Mouse (Mus musculus) midbrain, embryonic 15.5 days (tissue): ENCODE data around the gene Pxylp1. TPM values are rescaled to one million over a fixed set of nuclear protein-coding genes. Genes with fewer than 3 reads are reported as not detected.
A peak's percentile ranks its signal among the peaks of the same experiment; 100 is the strongest.

Experiments used
- ATAC-seq: fragments of 200-750 bp; cut with Nextera tagmentation; replicated peaks from 2 replicates; pipeline ENCODE4 v1.8.0; 2017; ENCODE audit warnings: moderate TSS enrichment
- H3K27ac ChIP-seq: fragments of 300-500 bp; sonication (generic); 2 replicates; pipeline ENCODE4 v1.5.1; 2015; ENCODE audit warnings: mild to moderate bottlenecking, inconsistent platforms
- H3K27me3 ChIP-seq: fragments of 300-500 bp; sonication (generic); replicated peaks from 2 replicates; pipeline ENCODE4 v1.6.1; 2015; ENCODE audit warnings: inconsistent platforms
- H3K36me3 ChIP-seq: fragments of 300-500 bp; sonication (generic); replicated peaks from 2 replicates; pipeline ENCODE4 v1.6.1; 2015; ENCODE audit warnings: inconsistent platforms
- H3K4me1 ChIP-seq: fragments of 300-500 bp; sonication (generic); 2 replicates; pipeline ENCODE4 v1.6.1; 2015; ENCODE audit warnings: inconsistent platforms
- H3K4me2 ChIP-seq: fragments of 300-500 bp; sonication (generic); 2 replicates; pipeline ENCODE4 v1.6.1; 2015; ENCODE audit warnings: inconsistent platforms, mild to moderate bottlenecking, moderate library complexity
- H3K4me3 ChIP-seq: fragments of 300-500 bp; sonication (generic); 2 replicates; pipeline ENCODE4 v1.5.1; 2015; ENCODE audit warnings: mild to moderate bottlenecking, inconsistent platforms
- H3K9ac ChIP-seq: fragments of 300-500 bp; sonication (generic); 2 replicates; pipeline ENCODE4 v1.6.1; 2015; ENCODE audit warnings: mild to moderate bottlenecking, inconsistent platforms
- H3K9me3 ChIP-seq: fragments of 300-500 bp; sonication (generic); 2 replicates; pipeline ENCODE4 v1.6.1; 2016; ENCODE audit warnings: inconsistent platforms
- WGBS: fragments of 180-500 bp; shearing (Covaris S2); methylation state at CpG from one replicate; pipeline ENCODE4 v1.1.7; 2015; ENCODE audit warnings: mixed read lengths; 5-methylcytosine and 5-hydroxymethylcytosine counted together
- polyA plus RNA-seq: library from polyadenylated mRNA; unstranded; fragments of >200 nt; fragmentation: Nextera tagmentation; extraction: Ambion mirVana; gene quantifications from 2 replicates; pipeline ENCODE4 v1.2.1, GENCODE M21; 2015

The Pxylp1 gene
- polyA plus RNA-seq, 1 experiment from 2014 or later = 42.4 TPM

DNA sequence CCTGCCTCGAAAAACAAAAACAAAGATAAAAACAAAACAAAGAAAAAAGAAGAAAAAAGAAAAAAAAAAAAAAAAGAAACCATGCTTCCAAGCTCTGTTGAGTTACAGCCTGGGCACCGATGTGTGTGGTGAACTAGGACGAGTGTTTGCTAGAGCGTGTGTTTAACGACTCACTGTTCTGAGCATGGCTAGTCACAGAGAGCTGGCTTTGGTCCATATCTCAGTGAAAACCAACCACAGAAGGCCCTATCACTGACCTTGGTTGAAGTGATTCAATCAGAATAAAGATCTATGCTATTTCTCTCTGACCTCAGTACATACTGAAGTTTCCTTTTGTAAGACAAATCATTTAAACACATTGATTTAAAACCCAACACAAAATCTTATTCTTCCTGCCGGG lies 23.9 kb downstream of the Pxylp1 start:
- ATAC-seq = no peak
- Histone ChIP-seq H3K4me1 (peaks cover 17% of the 10 kb centered on the region), H3K4me3 (no peak overlapping the region), H3K9ac (no peak overlapping the region), H3K4me2 (no peak overlapping the region), H3K27me3 (no peaks in the 10 kb centered on the region), H3K27ac (no peak overlapping the region), H3K36me3 (no peaks in the 10 kb centered on the region), H3K9me3 (no peaks in the 10 kb centered on the region)
- WGBS = 87% methylated on average over 6 of the region's 6 CpGs

DNA sequence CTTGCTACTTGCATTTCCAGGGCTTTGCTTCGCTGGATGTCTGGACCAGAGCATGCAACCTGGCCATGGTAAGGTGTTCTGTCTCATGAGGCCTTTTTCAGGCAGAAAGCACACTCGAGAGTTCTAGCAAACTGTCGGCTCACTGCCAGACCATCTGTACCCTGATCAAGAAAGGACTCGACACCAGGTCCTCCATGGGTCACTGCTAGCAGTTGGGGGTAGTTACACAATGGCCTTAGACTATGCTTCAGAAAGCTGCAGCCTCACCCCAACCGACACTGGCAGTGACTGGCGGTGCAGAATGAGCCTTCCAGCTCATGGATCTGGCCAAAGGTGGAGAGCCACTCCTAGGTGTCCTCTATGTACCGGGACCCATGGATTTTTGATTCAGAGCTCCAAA lies 25.3 kb downstream of the Pxylp1 start:
- WGBS = 39% methylated on average over 7 of the region's 7 CpGs
- no peaks in the 10 kb centered on the region for H3K36me3 ChIP-seq
- no peaks in the 10 kb centered on the region for H3K27me3 ChIP-seq
- H3K9ac ChIP-seq = no peak overlapping the region
- H3K9me3 ChIP-seq = no peaks in the 10 kb centered on the region
- H3K4me1 ChIP-seq = peaks cover 17% of the 10 kb centered on the region
- H3K4me2 ChIP-seq = no peak overlapping the region
- no peak for ATAC-seq
- no peak overlapping the region for H3K4me3 ChIP-seq
- no peak overlapping the region for H3K27ac ChIP-seq

DNA sequence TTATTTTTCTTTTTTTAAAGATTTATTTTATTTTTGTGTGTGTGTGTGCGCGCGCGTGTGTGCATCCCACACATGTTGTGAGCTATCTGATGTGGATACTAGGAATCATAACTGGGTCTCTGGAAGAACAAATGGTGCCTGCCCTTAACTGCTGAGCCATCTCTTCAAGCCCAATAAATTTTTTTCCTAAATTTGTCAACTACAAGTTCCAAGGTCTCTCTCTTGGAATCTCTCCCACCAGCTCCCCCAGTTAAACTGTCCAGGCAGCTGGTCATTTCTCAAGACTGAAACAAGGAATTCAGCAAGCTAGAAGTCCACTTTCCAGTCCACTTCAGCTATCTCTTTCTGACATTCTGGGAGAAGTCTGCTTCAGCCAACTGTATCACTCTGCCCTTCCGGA lies 26.3 kb downstream of the Pxylp1 start:
- Histone ChIP-seq H3K27me3 (no peaks in the 10 kb centered on the region), H3K9me3 (no peaks in the 10 kb centered on the region), H3K36me3 (no peaks in the 10 kb centered on the region), H3K9ac (no peak overlapping the region), H3K4me1 (peaks cover 23% of the 10 kb centered on the region), H3K4me3 (no peak overlapping the region), H3K27ac (peak overlapping the region; percentile 39; the same call in 1 of the 2 replicates), H3K4me2 (no peak overlapping the region)
- WGBS = 98% methylated on average over 5 of the region's 5 CpGs
- ATAC-seq = no peak

DNA sequence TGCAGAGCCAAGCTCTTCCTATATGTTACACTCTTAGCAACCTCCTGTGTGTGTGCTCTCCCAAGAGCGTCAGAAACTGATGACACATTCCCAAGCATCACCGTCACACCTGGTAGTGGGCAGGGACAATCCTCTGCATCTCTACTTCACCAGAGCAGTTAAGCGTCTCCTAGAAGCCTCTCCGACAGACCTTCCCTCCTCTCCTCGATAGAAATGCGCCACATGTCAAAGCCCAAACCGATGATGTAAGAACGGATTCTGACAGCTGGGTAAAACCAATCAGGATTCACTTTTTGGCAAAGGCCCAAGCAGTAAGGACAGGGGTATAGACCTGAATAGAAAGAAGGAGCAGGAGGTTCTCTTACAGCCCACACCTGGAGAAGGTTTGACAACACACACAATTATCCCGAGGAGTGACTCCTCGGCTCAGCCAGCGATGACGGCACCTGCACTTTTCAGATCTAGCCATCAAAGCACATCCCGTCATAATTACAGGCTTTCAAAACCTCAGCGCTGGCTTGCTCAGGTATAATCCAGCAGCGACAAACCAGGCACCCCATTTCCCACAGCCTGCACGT lies 26.9 kb downstream of the Pxylp1 start:
- H3K27me3 ChIP-seq = no peaks in the 10 kb centered on the region
- ATAC-seq = peak; percentile 81
- peak overlapping the region; percentile 27 for H3K4me2 ChIP-seq
- peaks cover 25% of the 10 kb centered on the region for H3K4me1 ChIP-seq
- H3K27ac ChIP-seq = peak overlapping the region; percentile 66
- no peak overlapping the region for H3K9ac ChIP-seq
- WGBS = 51% methylated on average over 16 of the region's 16 CpGs
- no peak overlapping the region for H3K4me3 ChIP-seq
- no peaks in the 10 kb centered on the region for H3K9me3 ChIP-seq
- H3K36me3 ChIP-seq = no peaks in the 10 kb centered on the region

DNA sequence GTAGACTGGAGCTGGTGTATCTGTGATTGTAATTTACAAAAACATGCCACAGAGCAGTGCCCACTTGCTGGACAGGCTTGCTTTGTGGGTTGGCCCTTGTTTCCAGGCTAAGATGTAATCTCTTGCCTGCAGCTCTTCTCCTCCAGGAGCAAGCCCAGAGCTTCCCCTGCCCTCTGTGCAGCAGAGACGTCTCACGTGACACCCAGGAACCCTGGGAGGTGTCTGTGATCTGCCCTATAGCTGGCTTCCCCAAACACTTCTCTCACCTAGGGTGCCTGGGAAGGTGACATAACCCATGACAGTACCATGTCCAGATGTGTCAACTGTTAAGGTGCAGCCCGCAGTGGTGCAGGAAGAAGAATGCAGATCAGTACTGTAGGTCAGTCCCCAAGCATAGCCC lies 28.9 kb downstream of the Pxylp1 start:
- no peak overlapping the region for H3K4me3 ChIP-seq
- no peak for ATAC-seq
- H3K9me3 ChIP-seq = no peaks in the 10 kb centered on the region
- H3K27me3 ChIP-seq = no peaks in the 10 kb centered on the region
- peaks cover 30% of the 10 kb centered on the region for H3K4me1 ChIP-seq
- H3K36me3 ChIP-seq = no peaks in the 10 kb centered on the region
- WGBS = 76% methylated on average over 3 of the region's 3 CpGs
- no peak overlapping the region for H3K4me2 ChIP-seq
- no peak overlapping the region for H3K9ac ChIP-seq
- H3K27ac ChIP-seq = no peak overlapping the region

DNA sequence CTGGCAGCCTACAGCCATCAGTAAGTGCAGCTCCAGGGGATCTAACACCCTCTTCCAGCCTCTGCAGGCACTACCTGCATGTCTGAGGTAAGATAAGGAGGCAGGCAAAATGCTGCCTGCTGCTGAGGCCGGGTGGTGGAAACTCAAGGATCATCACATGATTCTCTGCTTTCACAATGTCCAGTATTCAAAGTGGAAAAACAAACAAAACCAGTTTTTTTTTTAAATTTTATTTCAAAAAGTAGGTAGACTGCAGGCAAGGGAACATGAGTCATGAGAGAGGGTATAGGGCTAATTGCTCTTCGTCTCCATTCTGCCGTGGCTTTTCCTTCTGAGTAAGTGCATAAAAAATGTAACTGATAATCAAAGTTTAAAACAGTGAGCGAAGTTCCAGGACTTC lies 29.6 kb downstream of the Pxylp1 start:
- H3K4me1 ChIP-seq = peaks cover 30% of the 10 kb centered on the region
- H3K27me3 ChIP-seq = no peaks in the 10 kb centered on the region
- 85% methylated on average over 4 of the region's 4 CpGs for WGBS
- no peak overlapping the region for H3K9ac ChIP-seq
- no peaks in the 10 kb centered on the region for H3K36me3 ChIP-seq
- no peak overlapping the region for H3K4me2 ChIP-seq
- ATAC-seq = no peak
- H3K4me3 ChIP-seq = no peak overlapping the region
- no peaks in the 10 kb centered on the region for H3K9me3 ChIP-seq
- no peak overlapping the region for H3K27ac ChIP-seq

DNA sequence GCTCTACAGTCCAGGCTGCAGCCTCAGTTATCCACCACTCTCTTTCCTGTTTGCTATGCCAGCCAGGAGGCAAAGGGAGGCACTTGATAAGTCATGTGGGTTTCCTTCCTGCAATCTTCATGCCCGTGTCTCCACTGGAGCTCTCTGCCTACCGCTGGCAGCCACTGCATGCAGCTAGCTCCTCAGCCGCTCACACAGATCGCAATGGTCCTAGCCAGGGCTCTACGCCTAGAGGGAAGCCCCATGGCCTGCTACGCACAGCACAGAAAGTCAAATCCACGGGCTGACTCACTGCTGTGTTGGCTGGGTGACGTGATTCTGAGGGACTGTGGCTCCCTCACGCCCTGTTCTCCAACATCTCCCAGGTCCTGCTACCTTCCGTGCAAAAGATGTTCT lies 31.4 kb downstream of the Pxylp1 start:
- no peaks in the 10 kb centered on the region for H3K9me3 ChIP-seq
- H3K4me2 ChIP-seq = no peak overlapping the region
- H3K4me3 ChIP-seq = no peak overlapping the region
- no peak for ATAC-seq
- peaks cover 21% of the 10 kb centered on the region for H3K4me1 ChIP-seq
- no peaks in the 10 kb centered on the region for H3K27me3 ChIP-seq
- WGBS = 81% methylated on average over 10 of the region's 10 CpGs
- H3K9ac ChIP-seq = no peak overlapping the region
- no peaks in the 10 kb centered on the region for H3K36me3 ChIP-seq
- H3K27ac ChIP-seq = peak overlapping the region; percentile 23; the same call in 1 of the 2 replicates

DNA sequence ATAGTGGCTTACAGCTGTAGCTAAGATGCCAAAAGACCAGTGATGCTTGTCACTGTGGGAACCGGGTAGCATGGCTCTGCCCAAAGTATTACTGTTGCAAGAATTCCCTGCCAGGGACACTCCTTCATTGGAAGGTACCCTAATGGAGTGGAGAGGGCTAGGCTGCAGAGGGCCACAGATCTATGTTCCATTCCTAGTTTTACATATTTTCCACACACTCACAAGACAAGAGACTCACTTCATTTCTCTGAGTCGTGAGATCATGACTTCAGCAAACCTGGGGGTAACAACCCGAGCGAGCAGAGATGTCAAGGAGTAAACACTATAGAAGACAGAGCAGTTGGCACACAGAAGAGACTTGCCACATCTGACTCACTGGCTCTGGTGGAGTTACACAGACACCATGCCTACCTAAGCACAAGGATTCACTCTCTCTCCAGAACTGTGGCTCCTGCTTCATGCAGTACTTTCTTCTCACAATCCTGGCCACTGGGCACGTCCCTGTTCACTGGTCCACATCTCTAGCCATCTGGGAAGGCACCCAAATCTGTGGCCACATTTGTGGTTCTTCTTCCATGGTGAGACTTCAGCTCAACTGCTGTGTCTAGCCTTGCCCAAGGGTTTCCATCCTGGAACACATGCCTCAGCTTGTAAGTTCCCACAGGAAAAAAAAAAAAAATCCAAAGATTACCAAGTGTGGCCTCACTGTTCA lies 31.9 kb downstream of the Pxylp1 start:
- H3K27ac ChIP-seq = 0 out of 2 replicates have a peak overlapping the region, but pooled peaks have one; percentile 23
- H3K4me1 ChIP-seq = peaks cover 18% of the 10 kb centered on the region
- no peak for ATAC-seq
- H3K36me3 ChIP-seq = no peaks in the 10 kb centered on the region
- no peak overlapping the region for H3K9ac ChIP-seq
- H3K4me3 ChIP-seq = no peak overlapping the region
- no peaks in the 10 kb centered on the region for H3K27me3 ChIP-seq
- WGBS = 87% methylated on average over 5 of the region's 5 CpGs
- H3K9me3 ChIP-seq = no peaks in the 10 kb centered on the region
- H3K4me2 ChIP-seq = no peak overlapping the region

DNA sequence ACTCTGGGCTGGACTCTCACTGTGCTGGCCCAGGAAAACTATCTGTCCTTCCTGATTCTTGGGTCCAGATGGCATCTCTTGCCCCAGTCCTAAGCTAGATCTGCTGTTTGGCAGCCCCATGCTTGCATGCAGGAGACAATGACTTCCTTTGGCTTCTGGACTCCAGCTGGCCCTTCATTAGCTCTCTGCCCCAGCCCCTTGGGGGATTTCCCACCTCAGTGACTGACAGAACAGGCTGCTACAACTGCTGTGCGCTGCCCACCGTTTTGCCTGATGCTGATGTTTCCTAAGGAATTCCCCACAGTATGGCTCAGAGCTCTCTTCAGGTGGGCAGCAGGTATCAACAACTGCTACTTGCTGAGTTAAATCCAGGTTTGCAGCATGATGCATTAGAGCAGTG lies 33.4 kb downstream of the Pxylp1 start:
- no peak overlapping the region for H3K9ac ChIP-seq
- H3K4me2 ChIP-seq = no peak overlapping the region
- no peak for ATAC-seq
- peaks cover 13% of the 10 kb centered on the region for H3K4me1 ChIP-seq
- H3K27me3 ChIP-seq = no peaks in the 10 kb centered on the region
- no peaks in the 10 kb centered on the region for H3K36me3 ChIP-seq
- no peaks in the 10 kb centered on the region for H3K9me3 ChIP-seq
- WGBS = 30% methylated on average over 2 of the region's 2 CpGs
- no peak overlapping the region for H3K27ac ChIP-seq
- H3K4me3 ChIP-seq = no peak overlapping the region

DNA sequence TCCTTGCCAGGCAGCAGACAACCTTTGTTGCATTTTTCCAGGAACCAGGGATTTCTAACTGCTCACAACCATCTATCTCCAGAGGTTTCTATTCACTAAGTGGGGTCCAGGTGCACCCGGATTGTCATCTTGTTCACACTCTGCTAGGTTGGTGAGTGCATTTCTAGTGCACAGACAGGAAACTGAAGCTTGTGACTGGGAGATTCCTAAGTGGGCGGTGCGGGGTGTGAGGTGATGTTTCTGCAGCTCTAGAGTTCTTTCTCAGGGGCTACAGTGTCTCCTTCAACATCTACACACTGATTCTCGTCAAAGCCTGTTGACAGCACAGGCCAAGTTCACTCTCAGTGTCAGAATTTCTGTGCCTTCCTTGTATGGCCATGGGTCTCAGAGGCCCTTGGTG lies 34.6 kb downstream of the Pxylp1 start:
- Histone ChIP-seq H3K4me2 (no peak overlapping the region), H3K27ac (no peak overlapping the region), H3K9ac (no peak overlapping the region), H3K9me3 (no peaks in the 10 kb centered on the region), H3K36me3 (no peaks in the 10 kb centered on the region), H3K27me3 (no peaks in the 10 kb centered on the region), H3K4me3 (no peak overlapping the region), H3K4me1 (peaks cover 13% of the 10 kb centered on the region)
- WGBS = 96% methylated on average over 4 of the region's 4 CpGs
- no peak for ATAC-seq

DNA sequence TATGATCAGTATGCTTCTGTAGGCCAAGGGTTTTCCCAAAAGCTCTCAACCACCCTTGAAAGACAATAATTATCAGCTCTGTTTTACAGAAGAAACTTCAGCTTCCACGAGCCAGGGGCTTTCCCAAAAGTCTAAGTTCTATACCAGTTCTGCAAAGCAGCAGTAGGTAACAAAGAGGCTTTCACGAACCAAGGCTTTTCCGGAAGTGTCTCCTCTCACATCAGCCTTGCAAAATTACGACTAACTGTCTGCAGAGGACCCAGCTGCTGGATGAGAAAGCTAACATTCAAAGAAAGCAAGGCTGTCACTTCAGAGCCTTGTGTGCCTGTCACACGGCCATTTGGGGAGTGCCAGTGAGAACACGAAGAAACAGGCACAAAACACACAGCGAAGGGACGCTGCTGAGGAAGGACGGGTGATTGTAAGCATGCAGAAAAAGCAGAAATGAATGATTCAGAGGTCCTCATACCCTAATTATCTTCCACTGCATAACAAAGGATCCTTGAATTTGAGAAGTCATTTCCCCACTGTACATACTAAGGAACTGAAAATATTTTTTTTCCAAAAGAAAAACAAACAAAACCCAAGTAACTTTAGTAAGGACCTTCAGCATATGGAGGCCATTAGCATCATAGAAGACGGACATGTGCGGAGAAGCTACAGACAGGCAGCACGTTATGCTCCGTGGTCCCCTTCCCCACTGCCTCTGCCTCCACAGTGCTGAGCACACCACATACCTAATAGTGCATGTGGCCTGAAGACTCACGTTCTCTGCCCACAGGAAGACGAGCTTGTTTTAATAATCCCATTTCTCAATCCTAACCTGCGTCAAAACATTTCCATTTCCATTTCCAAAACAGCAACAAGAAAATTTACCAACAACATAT lies 38.9 kb downstream of the Pxylp1 start:
- no peaks in the 10 kb centered on the region for H3K36me3 ChIP-seq
- H3K4me1 ChIP-seq = peaks cover 13% of the 10 kb centered on the region
- no peaks in the 10 kb centered on the region for H3K27me3 ChIP-seq
- no peak overlapping the region for H3K4me2 ChIP-seq
- no peak for ATAC-seq
- no peaks in the 10 kb centered on the region for H3K9me3 ChIP-seq
- no peak overlapping the region for H3K9ac ChIP-seq
- H3K4me3 ChIP-seq = no peak overlapping the region
- WGBS = 66% methylated on average over 16 of the region's 16 CpGs
- no peak overlapping the region for H3K27ac ChIP-seq

DNA sequence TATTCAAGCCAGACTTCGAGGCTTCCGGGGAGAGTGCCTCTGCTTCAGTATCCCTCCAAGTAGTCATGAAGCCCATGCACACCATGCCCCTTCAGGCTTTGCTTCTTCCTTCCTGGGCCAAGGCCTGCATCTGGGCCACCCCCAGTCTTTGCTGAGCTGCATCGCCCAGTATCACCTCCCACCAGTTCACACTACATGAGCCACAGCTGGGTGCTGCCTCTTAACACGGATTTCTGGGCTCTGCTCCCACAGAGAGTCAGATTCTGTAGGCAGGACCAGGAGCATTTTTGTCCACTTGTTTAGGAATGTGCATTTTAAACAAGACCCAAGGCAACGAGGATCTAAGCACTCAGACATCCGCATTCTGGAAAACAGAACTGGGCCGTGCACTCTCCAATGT lies 40.8 kb downstream of the Pxylp1 start:
- no peak for ATAC-seq

More for the DNA sequence above, 40.8 kb downstream of the Pxylp1 start:
- Histone ChIP-seq H3K4me2 (no peak overlapping the region), H3K36me3 (no peaks in the 10 kb centered on the region), H3K4me3 (no peak overlapping the region), H3K9me3 (no peaks in the 10 kb centered on the region), H3K27me3 (no peaks in the 10 kb centered on the region), H3K9ac (no peak overlapping the region), H3K27ac (no peak overlapping the region), H3K4me1 (peaks cover 16% of the 10 kb centered on the region)
- 68% methylated on average over 7 of the region's 7 CpGs for WGBS
